Mouse (Mus musculus) limb, embryonic 13.5 days (tissue): ENCODE measurements around the gene Gm20388. TPM values are rescaled to one million over a fixed set of nuclear protein-coding genes. Genes with fewer than 3 reads are reported as not detected.

ENCODE experiments used
- ATAC-seq: fragments of 200-750 bp; cut with Nextera tagmentation; 2 replicates; pipeline ENCODE4 v1.8.0; 2017; ENCODE audit warnings: low read depth, moderate number of reproducible peaks, moderate TSS enrichment; ENCODE audit not compliant: low FRiP score
- H3K27ac ChIP-seq: fragments of 300-500 bp; sonication (generic); 2 replicates; pipeline ENCODE4 v1.5.1; 2015; ENCODE audit warnings: inconsistent platforms, mild to moderate bottlenecking, moderate library complexity
- H3K27me3 ChIP-seq: fragments of 300-500 bp; sonication (generic); 2 replicates; pipeline ENCODE4 v1.6.1; 2015; ENCODE audit warnings: mild to moderate bottlenecking, inconsistent platforms
- H3K36me3 ChIP-seq: fragments of 300-500 bp; sonication (generic); 2 replicates; pipeline ENCODE4 v1.6.1; 2015; ENCODE audit warnings: inconsistent platforms, mild to moderate bottlenecking, moderate library complexity
- H3K4me1 ChIP-seq: fragments of 300-500 bp; sonication (generic); 2 replicates; pipeline ENCODE4 v1.6.1; 2015; ENCODE audit warnings: inconsistent platforms
- H3K4me2 ChIP-seq: fragments of 300-500 bp; sonication (generic); replicated peaks from 2 replicates; pipeline ENCODE4 v1.6.1; 2015; ENCODE audit warnings: inconsistent platforms, mild to moderate bottlenecking, moderate library complexity
- H3K4me3 ChIP-seq: fragments of 300-500 bp; sonication (generic); 2 replicates; pipeline ENCODE4 v1.5.1; 2015; ENCODE audit warnings: moderate library complexity, mild to moderate bottlenecking, inconsistent platforms
- H3K9ac ChIP-seq: fragments of 300-500 bp; sonication (generic); 2 replicates; pipeline ENCODE4 v1.6.1; 2015; ENCODE audit warnings: mild to moderate bottlenecking, inconsistent platforms
- H3K9me3 ChIP-seq: fragments of 300-500 bp; sonication (generic); 2 replicates; pipeline ENCODE4 v1.6.1; 2016; ENCODE audit warnings: inconsistent platforms
- WGBS: fragments of 180-500 bp; shearing (Covaris S2); methylation state at CpG from one replicate; pipeline ENCODE4 v1.1.7; 2015; 5-methylcytosine and 5-hydroxymethylcytosine counted together
- polyA plus RNA-seq: library from polyadenylated mRNA; unstranded; fragments of >200 nt; fragmentation: Nextera tagmentation; extraction: Ambion mirVana; gene quantifications from 2 replicates; pipeline ENCODE4 v1.2.1, GENCODE M21; 2015

The Gm20388 gene
- polyA plus RNA-seq, 1 experiment from 2014 or later = 7.1 TPM

GRCm38 (mm10) chr8:119917415-119917814 is 6.8 kb downstream of the Gm20388 start:
- no peak for ATAC-seq
- Histone ChIP-seq H3K27ac (no peak overlapping the region), H3K27me3 (no peaks in the 10 kb centered on the region), H3K36me3 (peaks cover 9% of the 10 kb centered on the region), H3K9ac (no peak overlapping the region), H3K9me3 (no peaks in the 10 kb centered on the region), H3K4me2 (no peak overlapping the region), H3K4me3 (no peak overlapping the region), H3K4me1 (peaks cover 51% of the 10 kb centered on the region)
- WGBS = 92% methylated on average over 3 of the region's 3 CpGs

- 71% methylated on average over 1 of the region's 1 CpGs for WGBS
- H3K27ac ChIP-seq = no peak overlapping the region
- H3K36me3 ChIP-seq = peaks cover 9% of the 10 kb centered on the region
- no peak overlapping the region for H3K9ac ChIP-seq
- H3K4me3 ChIP-seq = no peak overlapping the region
- no peaks in the 10 kb centered on the region for H3K27me3 ChIP-seq
- H3K9me3 ChIP-seq = no peaks in the 10 kb centered on the region
- no peak overlapping the region for H3K4me2 ChIP-seq
- ATAC-seq = no peak
- H3K4me1 ChIP-seq = peaks cover 44% of the 10 kb centered on the region
Observed at GRCm38 (mm10) chr8:119918155-119918567, 7.5 kb downstream of the Gm20388 start.

GRCm38 (mm10) chr8:119923259-119923658 is 12.6 kb downstream of the Gm20388 start:
- peaks cover 6% of the 10 kb centered on the region; the same call in 1 of the 2 replicates for H3K4me1 ChIP-seq
- ATAC-seq = no peak
- no peak overlapping the region for H3K9ac ChIP-seq
- 86% methylated on average over 5 of the region's 5 CpGs for WGBS
- no peaks in the 10 kb centered on the region for H3K9me3 ChIP-seq
- H3K4me3 ChIP-seq = no peak overlapping the region
- no peaks in the 10 kb centered on the region for H3K27me3 ChIP-seq
- H3K36me3 ChIP-seq = peaks cover 9% of the 10 kb centered on the region
- H3K27ac ChIP-seq = no peak overlapping the region
- H3K4me2 ChIP-seq = no peak overlapping the region

GRCm38 (mm10) chr8:119925428-119925827 is 14.8 kb downstream of the Gm20388 start:
- Histone ChIP-seq H3K9ac (no peak overlapping the region), H3K36me3 (peaks cover 4% of the 10 kb centered on the region; the same call in 1 of the 2 replicates), H3K9me3 (no peaks in the 10 kb centered on the region), H3K27ac (no peak overlapping the region), H3K4me1 (peaks cover 12% of the 10 kb centered on the region), H3K27me3 (no peaks in the 10 kb centered on the region), H3K4me3 (no peak overlapping the region), H3K4me2 (no peak overlapping the region)
- no peak for ATAC-seq
- WGBS = 91% methylated on average over 4 of the region's 4 CpGs

GRCm38 (mm10) chr8:119926474-119926873 is 15.8 kb downstream of the Gm20388 start:
- no peak for ATAC-seq
- 81% methylated on average over 2 of the region's 2 CpGs for WGBS

DNA sequence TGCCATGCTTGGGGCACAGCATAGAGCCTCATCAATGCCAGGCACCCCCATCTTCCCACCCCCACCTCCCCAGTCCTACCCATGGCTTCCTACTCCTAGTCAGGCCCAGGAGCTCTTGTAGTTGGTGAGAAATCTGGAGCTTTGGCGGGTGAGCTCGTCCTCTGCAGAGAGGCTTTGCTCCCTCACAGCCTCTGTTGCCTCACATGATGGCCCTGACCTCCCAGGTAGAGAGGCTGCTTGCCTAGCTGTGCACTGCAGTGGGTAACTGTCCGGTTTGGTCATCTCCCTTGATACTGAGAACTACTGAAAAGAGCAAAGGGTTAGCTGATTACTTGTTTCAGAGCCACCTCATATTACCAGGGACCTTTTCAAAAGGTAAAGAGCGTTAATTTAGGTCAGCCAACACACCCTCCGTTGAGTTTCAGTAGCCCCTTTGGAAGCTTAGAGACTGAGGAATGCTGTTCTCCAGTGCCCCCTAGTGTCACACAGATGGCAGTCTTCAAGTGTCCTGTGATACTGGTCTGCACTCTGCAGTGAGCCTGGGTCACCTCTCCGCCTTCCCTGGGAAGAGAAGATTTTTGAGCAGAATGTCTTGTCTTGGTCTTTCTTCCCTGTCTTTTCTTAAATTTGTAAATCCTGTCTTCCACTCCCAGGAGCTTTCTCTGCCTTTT is 16.9 kb downstream of the Gm20388 start:
- Histone ChIP-seq H3K4me1 (peaks cover 8% of the 10 kb centered on the region; the same call in 1 of the 2 replicates), H3K4me2 (no peak overlapping the region), H3K4me3 (no peak overlapping the region), H3K27ac (no peak overlapping the region), H3K36me3 (peaks cover 12% of the 10 kb centered on the region), H3K27me3 (no peaks in the 10 kb centered on the region), H3K9ac (no peak overlapping the region), H3K9me3 (no peaks in the 10 kb centered on the region)
- ATAC-seq = no peak
- WGBS = 47% methylated on average over 6 of the region's 6 CpGs

More at GRCm38 (mm10) chr8:119926474-119926873, 15.8 kb downstream of the Gm20388 start:
- no peak overlapping the region for H3K27ac ChIP-seq
- H3K27me3 ChIP-seq = no peaks in the 10 kb centered on the region
- H3K4me2 ChIP-seq = no peak overlapping the region
- no peaks in the 10 kb centered on the region for H3K9me3 ChIP-seq
- H3K36me3 ChIP-seq = peaks cover 4% of the 10 kb centered on the region; the same call in 1 of the 2 replicates
- H3K9ac ChIP-seq = no peak overlapping the region
- H3K4me3 ChIP-seq = no peak overlapping the region
- H3K4me1 ChIP-seq = peaks cover 13% of the 10 kb centered on the region; the same call in 1 of the 2 replicates

- H3K27me3 ChIP-seq = no peaks in the 10 kb centered on the region
- no peak overlapping the region for H3K27ac ChIP-seq
- ATAC-seq = no peak
- WGBS = 84% methylated on average over 4 of the region's 4 CpGs
- no peak overlapping the region for H3K9ac ChIP-seq
- H3K36me3 ChIP-seq = peaks cover 43% of the 10 kb centered on the region
- H3K4me3 ChIP-seq = no peak overlapping the region
- no peaks in the 10 kb centered on the region for H3K9me3 ChIP-seq
- H3K4me2 ChIP-seq = no peak overlapping the region
- peaks cover 8% of the 10 kb centered on the region; the same call in 1 of the 2 replicates for H3K4me1 ChIP-seq
Observed at GRCm38 (mm10) chr8:119931317-119931716, 20.7 kb downstream of the Gm20388 start.

GRCm38 (mm10) chr8:119933681-119934080 is 23.0 kb downstream of the Gm20388 start:
- WGBS = 92% methylated on average over 4 of the region's 4 CpGs

GRCm38 (mm10) chr8:119935541-119935940 is 24.9 kb downstream of the Gm20388 start:
- H3K4me1 ChIP-seq = peaks cover under 1% of the 10 kb centered on the region; the same call in 1 of the 2 replicates
- H3K9me3 ChIP-seq = no peaks in the 10 kb centered on the region
- H3K27ac ChIP-seq = no peak overlapping the region
- H3K36me3 ChIP-seq = peaks cover 69% of the 10 kb centered on the region
- no peak overlapping the region for H3K4me2 ChIP-seq
- no peaks in the 10 kb centered on the region for H3K27me3 ChIP-seq
- no peak overlapping the region for H3K4me3 ChIP-seq
- 67% methylated on average over 6 of the region's 6 CpGs for WGBS
- no peak for ATAC-seq
- H3K9ac ChIP-seq = no peak overlapping the region

More at GRCm38 (mm10) chr8:119933681-119934080, 23.0 kb downstream of the Gm20388 start:
- peaks cover 60% of the 10 kb centered on the region for H3K36me3 ChIP-seq
- no peak for ATAC-seq
- H3K9me3 ChIP-seq = no peaks in the 10 kb centered on the region
- H3K4me2 ChIP-seq = no peak overlapping the region
- H3K4me3 ChIP-seq = no peak overlapping the region
- H3K27me3 ChIP-seq = no peaks in the 10 kb centered on the region
- H3K27ac ChIP-seq = no peak overlapping the region
- H3K4me1 ChIP-seq = peaks cover 6% of the 10 kb centered on the region; the same call in 1 of the 2 replicates
- H3K9ac ChIP-seq = no peak overlapping the region

- H3K9ac ChIP-seq = no peak overlapping the region
- H3K36me3 ChIP-seq = peaks cover 77% of the 10 kb centered on the region
- no peaks in the 10 kb centered on the region for H3K9me3 ChIP-seq
- no peak overlapping the region for H3K27ac ChIP-seq
- H3K4me2 ChIP-seq = no peak overlapping the region
- no peak for ATAC-seq
- H3K4me1 ChIP-seq = peaks cover 5% of the 10 kb centered on the region; the same call in 1 of the 2 replicates
- H3K27me3 ChIP-seq = no peaks in the 10 kb centered on the region
- 85% methylated on average over 7 of the region's 7 CpGs for WGBS
- no peak overlapping the region for H3K4me3 ChIP-seq
Observed at GRCm38 (mm10) chr8:119938481-119938880, 27.8 kb downstream of the Gm20388 start.

GRCm38 (mm10) chr8:119939336-119939735 is 28.7 kb downstream of the Gm20388 start:
- Histone ChIP-seq H3K27ac (no peak overlapping the region), H3K9me3 (no peaks in the 10 kb centered on the region), H3K4me3 (no peak overlapping the region), H3K4me2 (no peak overlapping the region), H3K36me3 (peaks cover 79% of the 10 kb centered on the region), H3K4me1 (peaks cover 5% of the 10 kb centered on the region; the same call in 1 of the 2 replicates), H3K9ac (no peak overlapping the region), H3K27me3 (no peaks in the 10 kb centered on the region)
- ATAC-seq = no peak
- 80% methylated on average over 2 of the region's 2 CpGs for WGBS

- Histone ChIP-seq H3K27ac (no peak overlapping the region), H3K4me3 (no peak overlapping the region), H3K27me3 (no peaks in the 10 kb centered on the region), H3K4me2 (no peak overlapping the region), H3K9me3 (no peaks in the 10 kb centered on the region), H3K4me1 (peaks cover 5% of the 10 kb centered on the region; the same call in 1 of the 2 replicates), H3K36me3 (peaks cover 81% of the 10 kb centered on the region), H3K9ac (no peak overlapping the region)
- no peak for ATAC-seq
- WGBS = 93% methylated on average over 18 of the region's 18 CpGs
Observed at GRCm38 (mm10) chr8:119941471-119941870, 30.8 kb downstream of the Gm20388 start.
